Mouse (Mus musculus) spleen, postnatal 36 days (tissue): Measurements from ENCODE around the gene Abcb6.

ENCODE experiments used
- DNase-seq, 2 experiments: peaks; one replicate each; pipeline ENCODE4 v3.0.0; 2022; ENCODE audit warnings: low spot score in 2 of 2, mixed read lengths in 1 of 2

Gene Abcb6

GRCm38 (mm10) chr1:75145589-75145988, 34.6 kb downstream of the Abcb6 start:
- DNase-seq: peak in 1 of 2 experiments; percentile 19

- peak; percentile 95 to 97 for DNase-seq
These were observed 37.6 kb downstream of the Abcb6 start, which contains the start of the genes Cnppd1 and Retreg2 for GRCm38 (mm10) chr1:75142301-75143261. Cnppd1 (minus strand) TSS chr1:75142711. Retreg2 (plus strand) TSS chr1:75142778.

- DNase-seq: peak; percentile 79 to 82
These were observed 38.6 kb downstream of the Abcb6 start for GRCm38 (mm10) chr1:75141486-75142190.

GRCm38 (mm10) chr1:75140601-75141190, 39.5 kb downstream of the Abcb6 start:
- DNase-seq: no peak

GRCm38 (mm10) chr1:75138448-75138847, 41.7 kb downstream of the Abcb6 start:
- no peak for DNase-seq

- peak; percentile 30 to 53 for DNase-seq
These were observed 43.5 kb downstream of the Abcb6 start for GRCm38 (mm10) chr1:75136730-75137129.

GRCm38 (mm10) chr1:75136293-75136692, 43.9 kb downstream of the Abcb6 start:
- no peak for DNase-seq

GRCm38 (mm10) chr1:75133421-75134207, 46.6 kb downstream of the Abcb6 start, which contains the start of gene Slc23a3:
Slc23a3 (minus strand) TSS chr1:75133890.
- DNase-seq: no peak

- no peak for DNase-seq
These were observed 51.6 kb downstream of the Abcb6 start for GRCm38 (mm10) chr1:75128641-75129040.

- no peak for DNase-seq
These were observed 54.8 kb downstream of the Abcb6 start for GRCm38 (mm10) chr1:75125418-75125817.

- DNase-seq: peak; percentile 90 to 95
These were observed 55.6 kb downstream of the Abcb6 start, which contains the start of gene Nhej1 for GRCm38 (mm10) chr1:75124346-75125321. Nhej1 (minus strand) TSS chr1:75125200.

GRCm38 (mm10) chr1:75122211-75122610, 58.0 kb downstream of the Abcb6 start:
- DNase-seq: peak; percentile 21 to 29
